In genomic region chr11:72234013-72234412, GRCm38 (mm10) we compare ENCODE assay signal across 13 mouse cellular contexts. TPM values are rescaled to one million over a fixed set of nuclear protein-coding genes. Genes with fewer than 3 reads are reported as not detected.
DNase-seq lines count a peak whose midpoint lies in the region; ATAC-seq and TF ChIP-seq lines count a peak whose summit lies in the region.
"Had no signal": no experiment of that assay in that cellular context is flagged by ENCODE, and none has a peak within 500 bp of the region (broad histone marks: within the 10 kb centered on the region; RNA-seq: fewer than 3 reads in every experiment).

No protein-coding gene starts in this region.

- no peak overlapping the region for H3K4me3 ChIP-seq in hindbrain, embryonic 16.5 days (ENCODE audit: low read length)
- no peak overlapping the region for H3K4me3 ChIP-seq in hindbrain, embryonic 12.5 days
- no peak overlapping the region for H3K4me3 ChIP-seq in thymus, adult 2 months (ENCODE audit: control insufficient read depth, insufficient read depth, low read length)
- H3K4me3 ChIP-seq: embryonic facial prominence, embryonic 12.5 days had no signal

- WGBS in hindbrain, embryonic 16.5 days = 63% methylated on average over 5 of the region's 5 CpGs
- WGBS in hindbrain, embryonic 12.5 days = 71% methylated on average over 5 of the region's 5 CpGs
- WGBS in thymus, adult 2 months = 73% methylated on average over 5 of the region's 5 CpGs

- no peaks in the 10 kb centered on the region for H3K27me3 ChIP-seq in hindbrain, embryonic 16.5 days (replicated peaks; ENCODE audit: control insufficient read depth, insufficient read depth, low read length)
- H3K27me3 ChIP-seq in hindbrain, embryonic 12.5 days = no peaks in the 10 kb centered on the region
- no peaks in the 10 kb centered on the region for H3K27me3 ChIP-seq in thymus, adult 2 months (ENCODE audit: control insufficient read depth, insufficient read depth, low read length)
- H3K27me3 ChIP-seq: embryonic facial prominence, embryonic 12.5 days had no signal

- no peaks in the 10 kb centered on the region for H3K9me3 ChIP-seq in hindbrain, embryonic 16.5 days (ENCODE audit: control insufficient read depth, low read length)
- H3K9me3 ChIP-seq in hindbrain, embryonic 12.5 days (replicated peaks) = no peaks in the 10 kb centered on the region
- H3K9me3 ChIP-seq: embryonic facial prominence, embryonic 12.5 days had no signal

- no peak overlapping the region for H3K4me2 ChIP-seq in hindbrain, embryonic 16.5 days (ENCODE audit: low read length)
- H3K4me2 ChIP-seq in hindbrain, embryonic 12.5 days (replicated peaks) = no peak overlapping the region
- H3K4me2 ChIP-seq: embryonic facial prominence, embryonic 12.5 days had no signal

- TF ChIP-seq CTCF in thymus, adult 2 months (IDR thresholded peaks at IDR 0.05; ENCODE audit: borderline replicate concordance, control insufficient read depth, extremely low read depth, insufficient read depth, low read length, poor library complexity) = no peak

- peak; percentile 68; the same call in 1 of the 2 replicates for ATAC-seq in hindbrain, embryonic 16.5 days
- ATAC-seq in hindbrain, embryonic 12.5 days (ENCODE audit: low FRiP score) = no peak
- ATAC-seq: midbrain, embryonic 16.5 days had no signal

- TF ChIP-seq POLR2A in thymus, adult 2 months (IDR thresholded peaks at IDR 0.05; ENCODE audit: control insufficient read depth, extremely low read depth, insufficient read depth, low read length, poor library complexity) = no peak

- no peak overlapping the region for H3K9ac ChIP-seq in hindbrain, embryonic 16.5 days (ENCODE audit: low read depth, low read length)
- H3K9ac ChIP-seq in hindbrain, embryonic 12.5 days = no peak overlapping the region
- H3K9ac ChIP-seq: embryonic facial prominence, embryonic 12.5 days had no signal

- no peaks in the 10 kb centered on the region for H3K36me3 ChIP-seq in hindbrain, embryonic 16.5 days (ENCODE audit: control insufficient read depth, insufficient read depth, low read length)
- no peaks in the 10 kb centered on the region for H3K36me3 ChIP-seq in hindbrain, embryonic 12.5 days
- H3K36me3 ChIP-seq in thymus, adult 2 months (ENCODE audit: control insufficient read depth, insufficient read depth, low read length) = no peaks in the 10 kb centered on the region
- H3K36me3 ChIP-seq: embryonic facial prominence, embryonic 12.5 days had no signal

- DNase-seq in gastrocnemius, adult 18-20 months (ENCODE audit: low spot score) = peak; percentile 30
- DNase-seq in layer of hippocampus, adult 9-11 months = peak; percentile 86
- peak; percentile 31 for DNase-seq in right cerebral cortex, postnatal 4 days
- no peak for DNase-seq in thymus, adult 2 months
- DNase-seq in spleen, adult 12 weeks (ENCODE audit: low spot score) = no peak
- DNase-seq: lung, adult 18-20 months; thymus, postnatal 4 days had no signal

- no peak overlapping the region for H3K27ac ChIP-seq in hindbrain, embryonic 16.5 days (ENCODE audit: low read depth, low read length)
- no peak overlapping the region for H3K27ac ChIP-seq in hindbrain, embryonic 12.5 days
- no peak overlapping the region for H3K27ac ChIP-seq in thymus, adult 2 months (ENCODE audit: control insufficient read depth, insufficient read depth, low read length)
- H3K27ac ChIP-seq: embryonic facial prominence, embryonic 12.5 days had no signal

- no peaks in the 10 kb centered on the region; the same call in 1 of the 2 replicates for H3K4me1 ChIP-seq in hindbrain, embryonic 16.5 days (ENCODE audit: control insufficient read depth, insufficient read depth, low read depth, low read length)
- no peaks in the 10 kb centered on the region for H3K4me1 ChIP-seq in hindbrain, embryonic 12.5 days
- no peaks in the 10 kb centered on the region for H3K4me1 ChIP-seq in thymus, adult 2 months (replicated peaks; ENCODE audit: control insufficient read depth, insufficient read depth, low read length)
- H3K4me1 ChIP-seq: embryonic facial prominence, embryonic 12.5 days had no signal

RNA-seq across cellular contexts. Expression of gene Med31, which starts 18.6 kb away (rescaled TPM):
- 50.4 and 53.9 TPM in 2 replicates for polyA plus RNA-seq in hindbrain, embryonic 16.5 days (2015; fragmentation: Nextera tagmentation; extraction: Ambion mirVana)
- polyA plus RNA-seq in hindbrain, embryonic 12.5 days (2016; fragmentation: Nextera tagmentation; extraction: Ambion mirVana) = 49.6 and 57.6 TPM in 2 replicates
- 1 to 10 TPM; 6.9 to 7.1 TPM for total RNA-seq in gastrocnemius, adult 18-20 months (2021)
- 7.2 and 10.4 TPM in 2 replicates for polyA plus RNA-seq in thymus, adult 2 months (2012; rRNA removed)

RNA-seq across cellular contexts. Expression of gene Txndc17, which starts 26.7 kb away (rescaled TPM):
- polyA plus RNA-seq in hindbrain, embryonic 16.5 days (2015; fragmentation: Nextera tagmentation; extraction: Ambion mirVana) = 158 and 167 TPM in 2 replicates
- polyA plus RNA-seq in hindbrain, embryonic 12.5 days (2016; fragmentation: Nextera tagmentation; extraction: Ambion mirVana) = 159 and 167 TPM in 2 replicates
- total RNA-seq in gastrocnemius, adult 18-20 months (2021) = 10 to 100 TPM; 31.7 to 34.4 TPM
- polyA plus RNA-seq in thymus, adult 2 months (2012; rRNA removed) = 36.3 and 44.9 TPM in 2 replicates

RNA-seq across cellular contexts. Expression of gene 4933427D14Rik, which starts 26.8 kb away (rescaled TPM):
- 13.3 and 14.1 TPM in 2 replicates for polyA plus RNA-seq in hindbrain, embryonic 16.5 days (2015; fragmentation: Nextera tagmentation; extraction: Ambion mirVana)
- 19.6 and 19.9 TPM in 2 replicates for polyA plus RNA-seq in hindbrain, embryonic 12.5 days (2016; fragmentation: Nextera tagmentation; extraction: Ambion mirVana)
- 1 to 10 TPM in 1 of 2 experiments, under 1 TPM in 1; 0.83 to 1.0 TPM for total RNA-seq in gastrocnemius, adult 18-20 months (2021)
- polyA plus RNA-seq in thymus, adult 2 months (2012; rRNA removed) = 12.0 and 12.6 TPM in 2 replicates

RNA-seq across cellular contexts. Expression of gene Gm43951, which starts 27.4 kb away (rescaled TPM):
- 1.3 and 1.4 TPM in 2 replicates for polyA plus RNA-seq in hindbrain, embryonic 16.5 days (2015; fragmentation: Nextera tagmentation; extraction: Ambion mirVana)
- polyA plus RNA-seq in hindbrain, embryonic 12.5 days (2016; fragmentation: Nextera tagmentation; extraction: Ambion mirVana) = 0.91 and 1.1 TPM in 2 replicates
- under 1 TPM; 0.09 to 0.17 TPM for total RNA-seq in gastrocnemius, adult 18-20 months (2021)
- polyA plus RNA-seq in thymus, adult 2 months (2012; rRNA removed) = 0.24 and 0.70 TPM in 2 replicates

RNA-seq across cellular contexts. Expression of gene Slc13a5, which starts 33.0 kb away (rescaled TPM):
- 3.9 and 4.2 TPM in 2 replicates for polyA plus RNA-seq in hindbrain, embryonic 16.5 days (2015; fragmentation: Nextera tagmentation; extraction: Ambion mirVana)
- polyA plus RNA-seq in hindbrain, embryonic 12.5 days (2016; fragmentation: Nextera tagmentation; extraction: Ambion mirVana) = 0.36 and 0.52 TPM in 2 replicates
- total RNA-seq in gastrocnemius, adult 18-20 months (2021) = not detected
- 0.04 and 0.10 TPM in 2 replicates for polyA plus RNA-seq in thymus, adult 2 months (2012; rRNA removed)
- total RNA-seq: heart, adult 8-10 months; MEL had no signal

Comparison
In these comparisons a context has a peak if more than half of its experiments do, and no peak if none do; other contexts are left out.
1. DNase-seq: peak in gastrocnemius, adult 18-20 months (single experiment), layer of hippocampus, adult 9-11 months (single experiment) and right cerebral cortex, postnatal 4 days (single experiment); none in thymus, adult 2 months (single experiment) and spleen, adult 12 weeks (single experiment).